ENCODE assay signal across 22 mouse cellular contexts in genomic region chr12:28795041-28795440, GRCm38 (mm10). TPM values are rescaled to one million over a fixed set of nuclear protein-coding genes. Genes with fewer than 3 reads are reported as not detected.
DNase-seq lines count a peak whose midpoint lies in the region; ATAC-seq and TF ChIP-seq lines count a peak whose summit lies in the region.
"Had no signal": no experiment of that assay in that cellular context is flagged by ENCODE, and none has a peak within 500 bp of the region (broad histone marks: within the 10 kb centered on the region; RNA-seq: fewer than 3 reads in every experiment).

No protein-coding gene starts in this region.

- no peak for TF ChIP-seq CTCF in left cerebral cortex, adult 2 months (IDR thresholded peaks at IDR 0.05)

- ATAC-seq in heart, embryonic 13.5 days (ENCODE audit: extremely low read depth, insufficient number of reproducible peaks, low FRiP score, low TSS enrichment), result no peak
- ATAC-seq in megakaryocyte-erythroid progenitor cell, adult 5-6 weeks (replicated peaks; ENCODE audit: low FRiP score, low TSS enrichment, poor library complexity, severe bottlenecking), result peak; percentile 34; the same call in 1 of the 2 replicates
- ATAC-seq: CD4-positive, CD25-positive, alpha-beta regulatory T cell, adult 4 months; forebrain, embryonic 15.5 days; hindbrain, postnatal 0 days had no signal

- intact Hi-C loops in heart, postnatal 10 days (cut with DNase I), result no loop called here
- intact Hi-C loops in left cerebral cortex, adult 2 months (cut with DNase I), result no loop called here
- intact Hi-C loops in left cerebral cortex, postnatal 14 days (cut with DNase I), result no loop called here

- DNase-seq in heart, postnatal 10 days, result no peak
- DNase-seq in left cerebral cortex, adult 2 months (ENCODE audit: extremely low spot score in 1 of 2, low spot score in 2 of 2), result no peak
- DNase-seq in left cerebral cortex, postnatal 14 days (ENCODE audit: low spot score in 2 of 2), result no peak
- peak; percentile 46 for DNase-seq in brain, adult 2 months (ENCODE audit: low read depth, low spot score)
- DNase-seq in adrenal gland, postnatal 14 days, result no peak
- DNase-seq in thymus, adult 18-20 months, result no peak
- DNase-seq: adrenal gland, postnatal 10 days; cerebellum, adult 9-10 months; embryo, embryonic 11 days; gastrocnemius, postnatal 10 days; heart, adult 2 months; heart, postnatal 14 days had no signal

- H3K36me3 ChIP-seq in heart, embryonic 13.5 days, result no peaks in the 10 kb centered on the region
- H3K36me3 ChIP-seq: embryonic facial prominence, embryonic 15.5 days; forebrain, embryonic 15.5 days; heart, embryonic 12.5 days; hindbrain, embryonic 13.5 days had no signal

- H3K9me3 ChIP-seq in heart, embryonic 13.5 days, result peaks cover 7% of the 10 kb centered on the region
- H3K9me3 ChIP-seq: embryonic facial prominence, embryonic 15.5 days; forebrain, embryonic 15.5 days; heart, embryonic 12.5 days; hindbrain, embryonic 13.5 days had no signal

- no peaks in the 10 kb centered on the region for H3K27me3 ChIP-seq in heart, embryonic 13.5 days (replicated peaks)
- H3K27me3 ChIP-seq: embryonic facial prominence, embryonic 15.5 days; forebrain, embryonic 15.5 days; heart, embryonic 12.5 days; hindbrain, embryonic 13.5 days had no signal

- H3K4me1 ChIP-seq in heart, embryonic 13.5 days, result peaks cover 11% of the 10 kb centered on the region

- no peak overlapping the region for H3K4me2 ChIP-seq in heart, embryonic 13.5 days
- H3K4me2 ChIP-seq: embryonic facial prominence, embryonic 15.5 days; forebrain, embryonic 15.5 days; heart, embryonic 12.5 days; hindbrain, embryonic 13.5 days had no signal

- H3K9ac ChIP-seq in heart, embryonic 13.5 days, result no peak overlapping the region
- H3K9ac ChIP-seq: embryonic facial prominence, embryonic 15.5 days; forebrain, embryonic 15.5 days; heart, embryonic 12.5 days; hindbrain, embryonic 13.5 days had no signal

- WGBS in heart, embryonic 13.5 days, result 53% methylated on average over 3 of the region's 3 CpGs

- peak overlapping the region; percentile 33; the same call in 1 of the 2 replicates for H3K27ac ChIP-seq in heart, embryonic 13.5 days (replicated peaks)
- H3K27ac ChIP-seq in left cerebral cortex, adult 2 months, result peak overlapping the region; percentile 32; the same call in 1 of the 2 replicates
- H3K27ac ChIP-seq: embryonic facial prominence, embryonic 15.5 days; forebrain, embryonic 10.5 days; forebrain, embryonic 15.5 days; heart, adult 2 months; hindbrain, embryonic 13.5 days; hindbrain, postnatal 0 days had no signal

- no peak overlapping the region for H3K4me3 ChIP-seq in heart, embryonic 13.5 days
- H3K4me3 ChIP-seq in left cerebral cortex, adult 2 months, result no peak overlapping the region
- H3K4me3 ChIP-seq: embryonic facial prominence, embryonic 15.5 days; erythroblast, embryonic 14.5 days; forebrain, embryonic 10.5 days; forebrain, embryonic 15.5 days; heart, adult 2 months; heart, embryonic 12.5 days; hindbrain, embryonic 13.5 days had no signal

RNA-seq across cellular contexts. Expression of gene Eipr1, which starts 43.4 kb away (rescaled TPM):
- 20.5 and 24.8 TPM in 2 replicates for polyA plus RNA-seq in heart, embryonic 13.5 days (2015; fragmentation: Nextera tagmentation; extraction: Ambion mirVana)
- 10 to 100 TPM in 1 of 2 experiments, 1 to 10 TPM in 1; 9.8 to 11.2 TPM for total RNA-seq in heart, postnatal 10 days (2021)
- 10 to 100 TPM; 64.0 to 65.1 TPM for total RNA-seq in left cerebral cortex, adult 2 months (2021)
- total RNA-seq in left cerebral cortex, postnatal 14 days (2021), result 10 to 100 TPM; 59.7 to 60.1 TPM
- 19.9 and 30.0 TPM in 2 replicates for total RNA-seq in megakaryocyte-erythroid progenitor cell, adult 5-6 weeks (2014; fragmentation: Nextera tagmentation)
- total RNA-seq in megakaryocyte-erythroid progenitor cell, adult 5-6 weeks (2017), result 23.4 and 29.6 TPM in 2 replicates
- total RNA-seq in adrenal gland, postnatal 14 days (2021), result 18.5 and 18.6 TPM in 2 replicates

RNA-seq across cellular contexts. Expression of gene Trappc12, which starts 44.8 kb away (rescaled TPM):
- 29.5 and 30.5 TPM in 2 replicates for polyA plus RNA-seq in heart, embryonic 13.5 days (2015; fragmentation: Nextera tagmentation; extraction: Ambion mirVana)
- 10 to 100 TPM; 27.1 to 31.4 TPM for total RNA-seq in heart, postnatal 10 days (2021)
- total RNA-seq in left cerebral cortex, adult 2 months (2021), result 10 to 100 TPM; 61.4 to 63.0 TPM
- total RNA-seq in left cerebral cortex, postnatal 14 days (2021), result 10 to 100 TPM; 53.6 to 57.0 TPM
- total RNA-seq in megakaryocyte-erythroid progenitor cell, adult 5-6 weeks (2014; fragmentation: Nextera tagmentation), result 49.1 and 67.5 TPM in 2 replicates
- 58.3 and 64.0 TPM in 2 replicates for total RNA-seq in megakaryocyte-erythroid progenitor cell, adult 5-6 weeks (2017)
- 34.4 and 34.5 TPM in 2 replicates for total RNA-seq in adrenal gland, postnatal 14 days (2021)
